Mouse (Mus musculus) embryo, embryonic 10.5 days (tissue): ENCODE measurements around the gene Slc25a5.
A peak's percentile ranks its signal among the peaks of the same experiment; 100 is the strongest.
"Not testable (repeated sequence)": the region's sequence is repeated elsewhere in the genome, so short reads cannot be mapped to it uniquely, and the experiment has no call there.

ENCODE experiments used
- DNase-seq: peaks from one replicate; pipeline ENCODE4 v3.0.0-alpha.2; 2015; ENCODE audit warnings: low spot score

The Slc25a5 gene

DNA sequence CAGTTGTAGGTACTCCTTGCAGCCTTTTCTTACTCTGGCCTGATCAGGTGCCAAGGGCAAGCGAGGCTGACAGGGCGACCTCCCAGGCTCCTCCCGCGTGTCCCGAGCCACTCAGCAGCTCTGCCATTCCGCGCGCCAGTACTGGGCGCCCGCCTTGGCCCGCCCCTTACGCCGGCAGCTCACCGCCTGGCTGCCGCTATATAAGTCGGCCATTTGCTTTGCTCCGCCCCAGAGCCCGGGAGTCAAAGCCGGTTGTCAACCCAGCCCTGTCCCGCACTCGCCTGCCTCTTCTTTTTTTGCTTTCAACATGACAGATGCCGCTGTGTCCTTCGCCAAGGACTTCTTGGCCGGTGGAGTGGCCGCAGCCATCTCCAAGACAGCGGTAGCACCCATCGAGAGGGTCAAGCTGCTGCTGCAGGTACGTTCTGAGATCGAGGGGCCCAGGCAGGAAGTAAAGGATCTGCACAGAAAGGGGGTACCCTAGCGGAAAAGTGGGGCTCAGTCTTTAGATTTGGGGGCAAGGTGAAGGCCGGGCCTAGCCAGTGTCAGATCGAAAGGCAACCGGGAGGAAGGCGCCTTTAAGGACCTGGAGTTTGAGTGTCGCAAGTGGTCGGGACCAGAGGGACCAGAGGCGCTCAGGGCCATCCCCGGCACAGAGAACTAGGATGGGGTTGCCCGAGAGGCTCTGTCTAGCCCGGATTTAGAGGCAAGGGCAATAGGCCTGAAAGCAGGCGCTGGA, at the start of gene Slc25a5:
Slc25a5 (plus strand) TSS at position 228 of the 739 bp plus-strand sequence.
- peak; percentile 84 for DNase-seq

DNA sequence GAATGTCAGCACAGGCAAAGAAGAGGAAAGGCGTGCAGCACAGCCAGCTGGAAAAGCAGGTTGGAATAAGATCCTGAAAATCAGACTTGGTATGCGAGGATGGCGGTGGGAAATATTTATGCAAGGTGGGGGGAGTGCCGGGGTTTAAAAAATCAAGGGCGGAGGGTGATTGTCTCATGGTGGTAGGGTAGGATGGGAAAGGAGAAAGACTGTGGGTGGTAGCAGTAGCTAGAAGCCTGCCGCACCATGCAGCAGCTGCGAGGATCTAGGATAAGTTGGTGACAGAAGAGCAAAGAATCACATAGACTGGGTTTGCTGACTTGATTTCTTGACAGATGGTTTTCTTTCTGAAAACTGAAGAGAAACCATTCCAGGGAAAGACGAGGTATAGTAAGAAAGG, 48.7 kb upstream of the Slc25a5 start:
- DNase-seq: no peak

DNA sequence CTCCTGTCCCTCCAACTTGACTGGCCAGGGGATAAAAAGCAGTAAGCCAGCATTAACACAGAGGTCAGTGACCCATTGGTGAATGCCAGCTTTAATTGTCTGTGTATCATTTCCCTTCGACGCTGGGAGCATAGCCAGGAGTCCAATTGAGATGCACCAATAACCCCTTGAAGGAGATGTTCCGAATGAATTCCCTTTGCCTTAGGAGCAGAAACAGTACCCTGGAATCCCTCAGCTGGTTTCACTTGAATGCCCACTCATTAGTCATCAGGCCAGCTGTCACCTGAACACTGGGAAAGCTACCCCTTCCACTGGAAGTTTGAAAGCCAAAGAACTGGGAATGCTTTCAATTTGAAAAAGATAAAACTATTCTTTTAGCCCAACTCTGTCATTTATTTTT, 46.9 kb upstream of the Slc25a5 start:
- no peak for DNase-seq

DNA sequence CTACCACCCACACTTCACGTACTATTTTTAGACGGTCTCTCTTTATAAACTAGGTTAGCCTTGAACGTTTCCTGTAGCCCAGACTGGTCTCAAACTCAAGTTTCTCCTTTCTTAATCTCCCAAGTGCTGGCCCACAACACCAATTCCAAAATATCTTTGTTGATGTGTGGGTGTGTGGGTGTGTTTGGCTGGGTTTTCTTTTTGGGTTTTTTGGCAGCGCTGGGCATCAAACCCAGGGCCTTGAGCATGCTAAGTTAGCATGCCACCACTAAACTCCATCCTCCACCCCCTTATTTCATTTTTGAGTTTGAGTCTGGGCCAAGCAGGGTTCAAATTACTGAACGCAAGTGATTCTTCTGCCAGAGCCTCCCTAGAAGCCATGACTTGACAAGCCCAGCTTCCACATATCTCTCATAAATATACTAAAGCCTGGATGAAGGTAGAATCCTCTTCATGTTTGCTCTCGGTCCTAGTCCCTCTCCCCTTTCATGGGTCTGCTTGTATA, 46.1 kb upstream of the Slc25a5 start:
- DNase-seq: no peak

DNA sequence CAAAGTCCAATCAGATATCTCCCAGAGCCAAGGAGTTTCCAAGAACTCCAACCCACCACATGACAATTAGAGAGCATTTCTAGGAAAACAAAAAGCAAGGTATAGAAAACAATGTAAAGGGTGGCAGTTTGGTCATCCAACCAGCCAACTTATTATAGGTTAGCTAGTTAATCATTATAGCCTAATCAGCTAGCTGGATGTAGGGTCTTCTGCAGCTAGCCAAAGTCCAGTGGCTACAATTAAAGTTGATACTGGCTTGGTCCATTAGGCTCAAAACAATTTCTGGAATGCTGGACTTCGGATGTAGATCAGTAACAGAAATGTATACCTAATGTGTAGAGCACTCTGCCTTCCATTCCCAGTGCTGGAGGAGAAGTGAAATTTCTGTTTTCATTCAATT, 44.9 kb upstream of the Slc25a5 start:
- no peak for DNase-seq

DNA sequence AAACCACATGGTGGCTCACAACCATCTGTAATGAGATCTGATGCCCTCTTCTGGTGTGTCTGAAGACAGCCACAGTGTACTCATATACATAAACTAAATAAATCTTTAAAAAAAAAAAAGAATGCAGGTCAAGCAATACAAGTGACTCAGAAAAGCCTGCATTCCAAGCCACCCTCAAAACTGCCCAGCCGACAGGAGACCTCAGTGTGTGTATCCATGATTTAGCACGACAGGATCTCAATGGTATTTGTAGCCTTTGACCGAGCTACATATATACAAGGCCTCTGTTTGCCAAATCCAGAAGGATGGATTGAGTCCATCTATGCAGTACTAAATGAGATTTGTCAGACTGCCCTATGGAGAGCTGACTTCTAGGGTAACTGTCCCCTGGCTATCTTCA, 42.9 kb upstream of the Slc25a5 start:
- no peak for DNase-seq

DNA sequence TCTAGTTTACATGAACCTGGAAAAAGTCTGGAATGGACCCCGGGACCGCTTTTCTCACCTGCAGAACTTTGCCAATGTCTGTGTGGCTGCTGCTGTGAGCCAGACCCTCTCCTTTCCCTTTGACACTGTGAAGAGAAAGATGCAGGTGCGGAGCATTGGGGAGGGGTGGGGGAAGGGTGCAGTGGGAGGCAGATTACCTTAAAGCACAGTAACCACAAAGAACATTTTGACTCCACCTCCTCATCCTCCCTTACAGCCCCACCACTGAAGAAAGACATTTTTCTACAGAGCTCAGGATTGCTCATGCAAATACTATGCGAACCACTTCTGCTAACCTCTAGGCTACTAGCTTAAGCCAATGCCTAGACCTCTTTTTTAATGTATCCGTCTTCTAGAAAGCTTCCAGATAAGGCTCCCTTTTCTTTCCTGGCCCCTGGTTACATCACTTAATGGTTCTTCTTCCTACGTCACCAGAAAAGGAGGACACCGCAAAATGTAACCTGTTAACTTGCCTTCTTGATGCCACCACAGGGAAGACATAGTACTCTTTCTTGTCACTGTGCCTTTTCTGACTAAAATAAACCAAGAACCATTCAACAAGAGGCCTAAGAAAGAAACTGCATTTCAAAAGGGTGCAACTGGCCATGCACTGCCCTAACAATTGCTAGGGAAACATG, 37.5 kb upstream of the Slc25a5 start:
- no peak for DNase-seq

DNA sequence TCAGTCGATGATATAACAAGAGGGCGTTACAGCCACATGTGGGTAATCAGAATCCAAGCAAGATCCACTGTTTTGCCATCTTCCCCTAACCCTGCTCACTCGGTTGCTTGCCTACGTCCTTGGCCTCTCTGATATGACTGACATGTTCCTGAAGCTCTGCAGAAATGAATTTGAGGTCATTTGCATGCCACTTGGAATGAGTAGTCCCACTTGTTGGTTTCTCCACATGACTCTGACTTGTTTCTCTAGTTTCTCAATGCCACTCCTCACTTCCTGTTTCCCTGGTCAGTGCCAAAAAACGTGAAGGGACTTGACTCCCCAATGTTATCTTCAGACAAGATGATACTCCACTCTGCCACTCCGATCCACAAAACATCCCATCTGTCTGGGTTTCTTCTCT, 36.9 kb upstream of the Slc25a5 start:
- DNase-seq: no peak

DNA sequence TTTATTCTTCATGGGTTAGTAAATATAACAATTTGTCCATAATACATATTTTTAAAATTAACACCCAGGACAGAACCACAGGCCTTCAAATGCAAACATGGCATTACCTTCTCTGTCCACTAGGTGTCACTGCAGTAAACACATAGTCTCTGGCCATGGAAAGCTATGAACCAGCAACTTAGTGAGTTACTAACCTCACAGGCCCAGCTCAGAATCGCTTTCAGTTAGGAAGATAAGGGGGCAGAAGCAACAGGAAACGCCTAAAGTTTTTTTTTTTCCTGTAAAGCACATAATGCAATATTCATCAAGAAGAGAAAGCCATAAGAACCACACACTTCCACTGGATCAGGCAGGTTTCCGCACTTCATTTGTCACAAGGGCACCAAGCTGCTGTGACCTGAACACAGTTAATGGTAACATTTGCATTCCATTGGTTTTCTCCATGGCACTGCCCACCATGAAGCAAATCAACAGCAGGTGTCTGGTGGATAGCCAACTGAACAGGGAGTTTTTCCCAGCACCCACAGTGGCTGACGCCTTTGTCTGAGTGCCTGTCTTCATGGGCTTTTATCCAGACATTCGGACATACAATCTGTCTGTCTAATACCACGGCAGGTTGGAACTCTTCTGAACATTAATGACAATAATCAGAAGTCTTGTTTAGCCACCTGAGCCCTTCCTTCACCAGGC, 34.4 kb upstream of the Slc25a5 start:
- DNase-seq: peak; percentile 79

DNA sequence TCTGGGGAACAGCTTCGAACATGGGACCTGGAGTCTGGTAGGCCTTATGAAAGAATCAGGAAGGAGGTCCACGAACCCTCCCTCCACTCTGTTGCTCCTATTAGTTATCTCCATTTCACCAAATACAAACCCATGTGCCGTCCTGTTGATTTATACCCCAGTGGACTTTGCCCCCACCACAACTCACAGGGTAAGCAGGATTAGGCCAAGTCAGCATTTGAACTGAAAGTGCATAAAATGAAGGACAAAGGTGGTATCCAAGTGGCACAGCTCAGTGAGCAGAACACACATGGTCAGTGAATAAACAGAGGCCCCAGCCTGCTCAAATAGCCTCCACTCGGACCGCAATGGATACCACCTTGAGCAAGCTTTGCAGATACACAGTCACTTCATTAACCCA, 33.2 kb upstream of the Slc25a5 start:
- DNase-seq: no peak

DNA sequence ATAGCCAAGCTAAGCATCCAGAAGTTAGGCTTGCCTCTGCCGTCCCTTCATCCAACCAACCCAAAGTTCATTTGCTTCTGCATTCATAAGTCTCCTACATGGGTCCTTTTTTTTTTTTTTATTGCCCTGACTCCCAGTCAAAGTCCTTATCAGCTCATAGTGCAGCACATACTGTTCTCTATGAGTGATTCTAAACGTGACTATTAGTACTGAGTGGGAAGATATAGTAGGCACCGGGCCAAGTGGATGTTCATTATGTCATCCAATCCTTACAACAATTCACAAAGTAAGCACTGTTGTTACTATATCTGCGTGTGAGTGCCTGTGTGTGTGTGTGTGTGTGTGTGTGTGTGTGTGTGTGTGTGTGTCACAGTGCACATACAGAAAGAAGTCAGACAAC, 32.6 kb upstream of the Slc25a5 start:
- no peak for DNase-seq

DNA sequence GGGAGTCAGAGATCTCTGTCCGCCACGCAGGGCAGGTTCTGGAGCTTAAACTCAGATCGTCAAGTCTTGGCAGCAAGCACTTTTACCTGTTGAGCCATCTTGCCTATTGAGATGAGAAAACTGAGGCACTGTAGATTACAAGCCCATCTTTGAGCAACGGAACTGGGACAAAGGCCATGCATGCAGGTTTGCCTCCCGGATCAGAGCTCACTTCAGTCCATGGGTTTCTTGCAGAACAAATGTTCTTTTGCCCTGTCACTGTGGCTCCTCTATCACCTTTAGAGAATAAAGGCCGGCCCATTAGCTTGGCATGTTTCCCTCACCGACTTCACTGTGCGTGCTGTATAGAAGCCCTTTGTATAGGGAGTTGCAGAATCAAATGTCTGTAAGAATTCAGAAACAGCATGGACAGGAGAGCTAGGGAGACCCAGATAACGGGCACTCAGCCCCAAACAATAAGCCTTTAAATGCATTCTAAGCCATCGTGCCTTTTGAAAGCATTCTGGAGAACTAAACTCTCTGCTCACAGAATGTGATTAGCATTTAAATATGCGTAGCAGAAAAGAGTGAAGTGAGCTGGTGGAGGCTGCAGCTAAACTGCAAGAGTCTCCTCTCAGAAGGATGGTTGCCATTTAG, 32.0 kb upstream of the Slc25a5 start:
- DNase-seq: peak; percentile 39

DNA sequence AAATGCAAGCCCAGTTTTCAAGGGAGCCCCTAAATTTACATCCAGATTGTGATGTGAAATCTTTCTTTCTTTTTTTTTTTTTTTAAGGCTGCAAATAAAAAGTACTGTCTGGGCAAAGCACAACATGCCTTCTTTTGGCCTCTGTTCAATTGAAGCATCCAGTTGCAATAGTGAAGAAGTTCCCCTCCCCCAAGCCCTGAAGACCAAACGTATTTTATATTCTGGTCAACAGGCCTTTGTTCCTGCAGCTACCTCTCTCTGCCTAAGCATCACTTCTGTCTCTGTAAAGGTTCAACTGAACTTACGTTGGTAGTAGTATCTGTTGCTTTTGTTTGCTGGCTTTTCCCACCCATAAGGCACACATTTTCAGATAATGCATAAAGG, 31.5 kb upstream of the Slc25a5 start:
- peak; percentile 48 for DNase-seq

DNA sequence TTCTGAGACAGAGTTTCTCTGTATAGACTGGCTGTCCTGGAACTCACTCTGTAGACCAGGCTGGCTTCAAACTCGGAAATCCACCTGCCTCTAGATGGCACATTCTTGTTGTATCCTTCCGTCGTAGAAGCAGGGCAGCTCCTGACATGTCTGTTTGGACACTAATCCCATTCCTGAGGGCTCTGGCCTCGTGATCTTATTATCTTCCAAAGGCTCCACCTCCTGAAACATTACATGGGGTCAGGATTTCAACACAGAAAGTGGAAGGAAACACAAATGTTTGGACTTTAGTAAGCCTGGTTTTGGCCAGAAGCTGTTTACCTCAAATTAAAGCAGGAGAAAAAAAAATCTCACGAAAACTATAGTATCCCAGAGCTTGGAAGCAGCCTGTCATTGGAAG, 28.1 kb upstream of the Slc25a5 start:
- DNase-seq: no peak

DNA sequence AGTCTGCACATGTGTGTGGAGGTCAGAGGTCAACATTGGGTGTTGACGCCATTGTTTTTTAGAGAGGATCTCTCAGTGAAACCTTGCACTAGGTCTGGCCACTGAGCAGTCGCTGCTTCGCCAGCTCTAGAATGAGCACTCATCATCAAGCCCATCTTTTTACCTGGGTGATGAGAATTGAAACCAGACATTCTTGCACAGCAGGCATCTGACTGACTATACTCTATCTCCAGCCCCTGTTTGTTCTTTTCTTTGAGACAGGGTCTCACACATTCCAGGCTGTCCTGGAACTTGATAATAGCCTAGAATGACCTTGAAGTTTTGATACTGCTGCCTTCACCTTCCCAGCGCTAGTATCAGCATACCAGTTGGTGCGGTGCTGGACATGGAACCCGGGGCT, 22.9 kb upstream of the Slc25a5 start:
- no peak for DNase-seq

DNA sequence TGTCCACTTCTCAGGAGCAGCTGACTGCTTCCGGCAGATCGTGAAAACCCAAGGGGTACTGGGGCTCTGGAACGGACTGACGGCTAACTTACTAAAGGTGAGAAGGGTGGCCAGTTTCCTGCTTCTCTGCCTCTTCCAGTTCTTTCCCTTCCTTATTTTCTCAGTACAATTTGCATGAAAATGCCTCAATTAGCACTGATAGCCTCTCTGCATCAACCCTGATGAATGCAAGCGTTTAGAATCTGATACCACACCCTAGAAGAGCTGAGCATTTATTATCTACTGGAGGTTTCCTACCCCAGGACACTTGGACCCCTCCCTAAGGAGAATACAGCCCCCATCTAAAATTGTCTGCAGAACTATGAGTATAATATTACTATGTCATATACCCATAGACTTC, 19.9 kb upstream of the Slc25a5 start:
- DNase-seq: no peak

DNA sequence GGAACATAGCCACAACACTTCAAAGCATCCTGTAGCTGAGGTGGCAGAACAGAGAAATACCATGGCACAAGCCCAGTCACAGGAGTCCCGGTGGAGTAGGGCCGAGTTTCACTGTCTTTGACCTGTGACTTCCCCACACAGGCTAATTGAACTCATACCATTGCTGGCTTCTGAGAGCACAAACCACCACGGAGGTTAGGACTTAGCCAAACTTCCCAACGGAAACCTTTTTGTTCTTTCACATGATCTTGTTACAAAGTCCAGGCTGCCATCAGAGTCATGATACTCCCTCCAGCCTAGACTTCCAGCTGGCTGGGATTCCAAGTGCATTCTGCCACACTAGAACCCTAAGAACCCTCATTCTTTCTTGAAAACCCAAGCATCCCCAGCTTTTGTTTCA, 17.8 kb upstream of the Slc25a5 start:
- no peak for DNase-seq

DNA sequence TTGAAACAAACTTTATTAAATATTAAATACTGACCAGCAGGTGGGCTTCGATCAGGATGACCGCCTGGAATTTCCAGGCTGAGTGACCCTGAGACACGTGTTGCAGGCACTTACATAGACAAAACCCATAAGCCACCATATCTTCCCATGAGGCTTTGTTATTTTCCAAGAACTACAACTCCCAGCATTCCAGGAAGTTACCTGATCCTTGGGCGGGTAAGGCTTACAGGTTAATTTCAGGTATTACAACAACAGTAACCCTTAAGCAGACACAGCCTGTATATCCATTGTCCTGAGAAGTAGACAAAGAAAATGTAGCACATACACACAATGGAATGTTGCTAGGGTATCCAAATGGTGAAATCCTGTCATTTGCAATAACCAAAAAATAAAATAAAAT, 6.1 kb upstream of the Slc25a5 start:
- no peak for DNase-seq

DNA sequence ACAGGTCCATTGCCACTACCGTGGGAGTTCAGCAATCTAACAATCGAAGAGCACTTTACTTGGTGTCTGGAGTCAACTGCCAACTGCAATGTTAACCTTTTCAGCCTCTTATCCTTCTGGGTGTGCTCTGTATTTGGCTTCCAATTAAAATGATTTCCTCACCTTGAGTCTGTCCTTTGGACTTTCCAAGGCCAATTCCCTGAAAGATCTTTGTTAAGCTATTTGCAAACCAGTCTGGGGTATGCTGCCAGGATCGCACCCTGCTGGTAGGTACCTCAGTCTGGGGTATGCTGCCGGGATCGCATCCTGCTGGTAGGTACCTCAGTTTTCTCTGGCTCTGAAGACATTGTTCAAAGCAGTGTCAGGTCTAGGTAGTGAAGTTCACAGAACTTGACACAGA, 880 bp upstream of the Slc25a5 start:
- no peak for DNase-seq

DNA sequence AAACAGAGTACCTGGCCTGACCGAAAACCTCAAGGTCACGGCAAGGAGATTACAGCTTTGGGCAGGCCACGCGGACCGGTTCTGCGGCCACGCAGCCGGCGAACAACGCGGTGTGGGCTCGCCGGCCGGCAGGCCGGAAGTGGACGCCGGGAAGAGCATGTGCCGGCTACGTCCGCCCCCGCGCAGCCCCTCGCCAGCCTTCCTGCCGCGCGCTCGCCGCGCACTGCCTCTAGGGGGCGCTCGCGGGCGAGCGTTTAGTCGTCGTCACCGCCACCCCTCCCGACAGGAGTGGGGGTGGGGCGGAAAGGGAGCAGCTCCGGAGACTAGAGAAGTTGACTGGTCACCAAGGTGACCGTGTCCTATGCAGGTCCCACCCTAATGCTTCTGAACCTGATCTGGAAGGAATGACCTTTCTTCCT, 721 bp downstream of the Slc25a5 start:
- DNase-seq: peak; percentile 82

DNA sequence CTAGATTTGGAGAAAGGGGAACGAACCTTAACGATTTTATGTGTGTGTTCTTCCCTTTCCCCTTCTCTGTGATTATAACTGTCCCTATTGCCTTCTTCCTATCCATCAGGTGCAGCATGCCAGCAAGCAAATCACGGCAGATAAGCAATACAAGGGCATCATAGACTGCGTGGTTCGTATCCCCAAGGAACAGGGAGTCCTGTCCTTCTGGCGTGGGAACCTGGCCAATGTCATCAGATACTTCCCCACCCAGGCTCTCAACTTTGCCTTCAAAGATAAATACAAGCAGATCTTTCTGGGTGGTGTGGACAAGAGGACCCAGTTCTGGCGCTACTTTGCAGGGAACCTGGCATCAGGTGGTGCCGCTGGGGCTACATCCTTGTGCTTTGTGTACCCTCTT, 1.3 kb downstream of the Slc25a5 start:
- DNase-seq: not testable (repeated sequence)

DNA sequence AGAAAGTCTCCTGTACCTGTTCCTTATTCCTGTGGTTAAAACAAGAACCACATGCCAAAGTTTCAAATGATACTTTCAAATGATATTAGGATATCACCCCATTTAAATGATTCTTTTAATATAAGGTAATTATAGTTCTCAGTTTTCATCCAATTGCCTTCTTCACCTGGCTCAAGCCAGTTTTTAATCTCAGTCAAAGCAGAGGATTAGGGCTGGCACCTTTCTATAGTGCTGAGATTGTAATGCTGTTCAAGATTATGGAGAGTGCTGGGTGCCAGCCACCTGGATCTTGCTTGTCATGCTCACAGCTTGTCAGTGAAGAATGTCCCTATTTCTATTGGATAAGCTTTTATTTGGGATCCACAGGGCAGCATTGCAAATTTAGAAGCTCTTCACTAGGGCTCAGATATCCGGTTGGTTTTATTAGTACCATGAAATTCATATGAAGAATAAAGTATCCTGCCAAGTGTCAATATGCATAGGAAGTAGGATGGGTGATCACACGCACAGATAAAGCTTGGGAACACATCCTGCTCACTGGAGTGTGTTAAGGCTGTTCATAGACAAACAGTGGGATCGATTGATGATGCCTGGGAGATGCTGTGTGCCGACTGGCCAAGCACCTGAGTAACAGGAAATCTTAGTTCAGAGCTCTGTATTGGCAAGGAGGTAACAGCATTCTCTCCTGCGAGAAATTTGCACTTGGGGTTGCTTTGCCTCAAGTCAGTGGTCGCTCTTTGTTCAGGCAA, 3.9 kb downstream of the Slc25a5 start:
- no peak for DNase-seq
